Mouse (Mus musculus) activated CD4-positive, CD25-positive, alpha-beta regulatory T cell, adult 4 months (primary cell): ENCODE data around the gene Clstn1. TPM values are rescaled to one million over a fixed set of nuclear protein-coding genes. Genes with fewer than 3 reads are reported as not detected.

ENCODE experiments used
- ATAC-seq: one replicate; pipeline ENCODE4 v1.8.0; 2017
- polyA plus RNA-seq, 2 experiments: library from polyadenylated mRNA; unstranded; fragments of 100-300 nt; shearing (Covaris generic); gene quantifications; one replicate each; pipeline ENCODE4 v1.2.1; 2017

Clstn1 gene
- polyA plus RNA-seq, 2 experiments from 2014 or later, result 4.8 to 4.9 TPM

DNA sequence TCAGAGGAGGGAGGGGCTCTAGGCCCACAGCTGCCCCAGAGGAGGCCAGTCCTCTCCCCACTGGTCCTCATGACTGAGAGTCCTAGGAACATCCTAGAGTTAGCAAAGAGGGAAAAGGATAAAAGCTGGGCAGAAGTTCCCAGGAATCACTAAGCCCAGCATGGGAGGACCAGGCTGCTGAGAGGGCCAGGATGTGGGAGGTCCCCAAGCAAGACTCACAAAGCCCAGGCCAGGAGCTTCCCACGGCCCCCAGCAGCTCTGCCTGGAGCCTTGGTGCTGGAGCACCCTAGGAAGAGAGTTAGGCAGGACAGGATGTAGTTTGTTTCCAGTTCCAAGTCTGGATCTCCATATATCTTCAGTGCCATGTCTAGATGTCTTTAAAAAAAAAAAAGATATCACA lies 91.7 kb downstream of the Clstn1 start:
- ATAC-seq, result no peak

DNA sequence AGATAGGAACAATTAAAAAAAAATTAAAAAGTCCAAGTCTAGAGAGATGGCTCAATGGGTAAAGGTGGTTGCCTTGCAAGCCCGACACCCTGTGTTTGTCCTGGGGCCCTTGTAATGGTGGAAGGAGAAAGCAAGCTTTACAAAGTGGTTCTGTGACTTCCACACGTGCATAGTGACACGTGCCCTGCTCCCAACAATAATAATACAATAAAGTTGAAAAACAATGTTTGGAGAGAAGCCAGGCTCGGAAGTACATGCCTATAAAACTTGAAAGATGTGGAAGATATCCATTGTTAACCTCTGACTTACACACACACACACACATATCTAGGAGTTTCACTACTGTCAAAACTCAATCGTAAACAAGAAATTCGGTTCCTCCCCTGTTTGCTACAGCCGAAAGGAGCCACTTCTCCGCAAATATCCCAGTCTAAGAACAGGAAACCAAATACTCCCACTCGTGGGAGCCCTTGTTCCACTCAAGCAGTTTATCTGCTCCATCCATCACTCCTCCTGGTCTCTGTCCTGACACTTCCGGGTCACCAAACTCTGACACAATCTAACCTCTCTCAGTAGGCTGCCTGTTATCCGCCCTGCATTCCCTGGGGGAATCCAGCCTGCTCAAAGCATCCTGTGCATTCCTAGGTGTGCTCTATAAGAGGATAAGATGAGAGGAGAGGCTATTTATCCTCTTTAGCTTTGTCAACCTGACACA lies 92.9 kb downstream of the Clstn1 start:
- ATAC-seq, result no peak

DNA sequence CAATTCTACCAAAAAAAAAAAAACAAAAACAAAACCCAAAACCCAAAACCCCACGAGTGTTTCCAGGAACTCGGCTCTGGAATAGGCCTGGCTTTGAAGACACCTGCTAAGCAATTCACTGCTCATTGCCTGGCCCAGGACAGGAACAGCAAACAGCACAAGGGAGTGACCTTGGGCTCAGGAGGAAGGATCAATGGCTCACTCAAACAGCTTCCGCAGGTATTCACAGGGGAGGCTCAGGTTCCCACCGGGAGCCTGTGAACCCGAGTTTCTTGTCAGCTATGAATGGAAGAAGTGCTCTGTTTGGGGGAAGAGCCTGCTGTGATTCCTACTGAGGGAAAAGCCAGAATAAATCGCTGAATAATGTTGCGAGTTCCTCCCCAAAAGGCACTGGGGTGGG lies 97.6 kb downstream of the Clstn1 start:
- ATAC-seq, result peak; percentile 20

DNA sequence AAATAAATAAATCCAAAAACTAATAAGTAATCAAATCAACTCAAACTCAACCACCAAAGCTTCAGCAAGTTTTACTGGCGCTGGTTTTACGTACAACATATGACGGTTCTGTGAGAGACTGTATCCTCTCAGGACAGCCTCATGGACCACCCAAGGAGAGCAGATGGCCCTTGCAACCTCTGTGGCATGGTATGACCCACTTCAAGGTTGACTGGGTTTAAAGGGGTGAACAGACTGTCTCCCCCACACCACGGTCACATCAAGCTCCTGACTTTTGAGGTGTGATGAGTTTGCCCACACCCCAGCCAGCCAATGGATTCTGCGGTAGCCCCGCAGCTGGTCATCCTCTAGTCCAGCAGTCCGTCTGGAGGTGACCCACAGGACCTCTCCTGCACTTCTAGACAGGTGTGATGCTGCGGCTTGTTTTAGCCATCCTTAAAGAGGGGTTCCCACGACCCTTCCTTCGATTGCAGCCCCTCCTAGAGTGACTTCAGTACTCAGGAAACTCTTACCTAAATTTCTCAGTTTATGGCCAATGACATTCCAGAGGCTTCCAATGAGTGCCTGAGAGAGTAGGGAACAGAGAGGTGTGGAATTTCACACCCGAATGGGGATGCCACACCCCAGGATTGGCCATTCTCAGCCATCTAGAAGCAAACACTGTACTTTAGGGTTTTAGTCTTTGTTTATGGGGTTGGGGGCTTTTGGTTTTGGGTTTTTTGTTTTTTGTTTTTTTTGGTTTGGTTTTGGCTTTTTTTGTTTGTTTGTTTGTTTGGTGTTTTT lies 98.8 kb downstream of the Clstn1 start:
- ATAC-seq, result no peak

DNA sequence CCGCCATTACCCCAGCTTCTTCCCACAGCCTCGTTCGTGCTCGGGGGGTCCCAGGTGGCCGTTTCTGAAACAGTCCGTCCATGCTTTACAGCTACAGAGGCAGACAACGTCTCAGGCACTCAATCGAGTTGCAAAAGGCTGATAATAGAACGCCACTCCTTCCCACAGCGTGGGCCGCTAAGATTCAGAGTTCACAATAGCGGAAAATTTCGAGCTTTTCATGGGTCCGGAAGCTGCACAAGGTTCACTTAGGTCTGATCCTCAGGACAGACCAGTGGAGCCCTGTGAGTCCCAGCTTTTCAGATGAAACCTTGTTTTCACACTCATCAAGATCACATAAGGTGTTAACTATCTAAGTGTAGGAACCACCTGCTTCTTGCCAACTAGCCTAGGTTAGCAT lies 102.6 kb downstream of the Clstn1 start:
- ATAC-seq, result no peak

DNA sequence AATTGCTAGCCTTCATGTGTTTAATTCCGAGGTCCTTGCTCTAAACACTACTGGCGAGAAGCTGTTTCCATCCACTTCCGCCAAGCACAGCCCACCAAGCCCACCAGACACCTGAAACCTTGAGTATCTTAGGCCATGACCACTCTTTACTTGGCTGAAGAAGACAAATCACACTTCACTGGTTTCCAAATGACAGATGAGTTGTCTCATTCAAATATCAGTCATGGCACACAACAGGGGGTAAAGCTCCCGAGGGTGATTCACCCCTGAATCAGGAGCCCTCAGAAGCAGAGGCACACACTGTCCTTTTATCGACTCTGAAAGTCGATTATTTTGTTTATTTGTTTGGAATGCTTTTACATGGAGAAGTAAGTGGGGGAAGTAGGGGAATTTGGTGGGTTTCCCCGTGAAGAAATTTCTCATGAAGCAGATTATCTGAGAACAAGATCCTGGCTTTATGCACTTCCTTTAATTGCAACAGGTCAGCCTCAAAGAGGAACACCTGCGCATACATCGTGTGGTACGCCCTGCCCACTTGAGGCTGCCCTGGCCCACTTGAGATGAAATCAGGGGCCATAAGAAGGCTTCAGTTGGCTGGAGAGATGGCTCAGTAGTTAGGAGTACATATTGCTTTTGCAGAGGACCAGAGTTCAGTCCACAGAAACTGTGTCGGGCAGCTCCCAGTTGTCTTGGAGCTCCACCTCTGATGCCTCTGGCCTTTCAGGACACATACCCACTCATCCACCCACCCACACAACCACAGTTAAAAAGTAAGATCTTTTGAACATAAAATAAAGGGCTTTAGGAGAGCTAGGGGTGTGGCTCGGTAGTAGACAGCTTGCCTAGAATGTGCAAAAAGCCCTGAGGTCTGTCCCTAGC lies 103.8 kb downstream of the Clstn1 start:
- peak; percentile 24 for ATAC-seq

DNA sequence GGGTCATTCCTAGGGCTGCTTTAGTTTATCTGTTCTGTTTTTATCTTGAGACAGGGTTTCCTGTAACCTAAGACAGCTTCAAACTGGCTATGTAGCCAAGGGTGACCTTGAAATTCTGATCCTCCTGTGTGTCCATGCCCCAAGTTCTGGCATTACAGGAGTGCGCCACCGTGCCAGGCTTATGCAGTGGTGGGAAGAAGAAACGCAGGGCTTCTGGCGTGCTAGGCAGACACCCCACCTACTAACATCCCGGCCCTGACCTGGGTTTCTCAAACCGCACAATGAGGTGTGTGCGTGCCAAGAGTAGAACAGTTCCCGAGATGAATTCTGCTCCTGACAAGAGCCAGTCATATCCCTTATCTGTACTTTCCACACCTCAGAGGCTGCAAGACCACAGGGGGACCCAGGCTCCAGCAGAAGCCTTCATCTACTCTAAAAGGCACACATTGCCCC lies 104.6 kb downstream of the Clstn1 start:
- ATAC-seq, result peak; percentile 11

DNA sequence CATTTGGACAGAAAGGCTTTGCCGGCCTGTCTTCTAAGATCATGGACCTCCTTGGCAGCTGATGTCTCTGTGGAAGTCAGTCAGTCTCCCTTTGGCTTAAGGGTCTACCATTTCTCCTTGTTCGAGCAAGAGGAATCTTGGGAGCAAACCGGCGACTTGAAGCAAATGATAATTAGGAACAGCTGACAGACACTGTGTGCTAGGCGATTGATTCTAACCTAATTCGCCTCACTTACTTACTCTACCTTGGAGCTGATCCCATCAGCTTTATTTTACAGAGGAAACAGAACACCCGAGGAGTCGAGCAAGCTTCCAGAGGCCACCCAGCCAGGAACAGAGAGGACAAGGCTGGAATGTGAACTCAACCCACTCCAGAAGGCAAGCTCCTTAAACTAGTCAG lies 105.1 kb downstream of the Clstn1 start:
- no peak for ATAC-seq

DNA sequence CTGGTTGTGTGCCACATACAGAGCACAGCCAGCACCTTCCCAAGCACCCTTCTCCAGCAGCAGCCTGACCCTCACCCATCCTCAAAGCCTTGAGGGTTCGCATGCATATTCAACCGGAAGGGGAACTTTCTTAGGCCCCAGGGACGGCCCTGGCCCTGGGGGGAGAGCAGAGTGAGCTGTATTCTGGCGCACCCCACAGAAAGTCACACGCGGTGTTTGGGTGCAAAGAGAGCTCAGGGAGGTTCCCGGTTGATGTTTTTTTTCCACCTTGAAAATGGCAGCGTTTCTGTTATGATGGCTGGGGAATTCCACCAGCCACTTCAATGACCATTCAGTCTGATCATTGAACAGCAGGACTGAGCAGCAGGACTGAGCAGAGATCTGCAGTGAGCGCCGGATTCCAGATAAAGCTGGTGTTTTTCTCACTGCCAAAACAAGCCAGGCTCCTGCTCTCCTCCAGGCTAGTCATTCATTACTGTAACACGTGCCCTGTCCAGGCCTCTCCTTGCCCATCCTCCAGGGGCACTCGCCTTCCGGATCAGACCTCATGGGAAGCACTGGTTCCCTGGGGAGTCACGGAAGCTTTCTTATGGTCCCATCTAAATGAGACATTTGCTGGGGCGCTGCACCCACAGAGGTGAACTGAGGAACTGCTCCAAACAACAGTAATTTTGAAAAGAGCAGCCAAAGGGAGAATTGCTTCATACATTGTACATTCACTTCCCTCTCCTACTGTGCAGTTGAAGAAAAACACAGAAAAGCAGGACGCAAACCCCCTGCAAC lies 110.1 kb downstream of the Clstn1 start:
- ATAC-seq, result peak; percentile 34

DNA sequence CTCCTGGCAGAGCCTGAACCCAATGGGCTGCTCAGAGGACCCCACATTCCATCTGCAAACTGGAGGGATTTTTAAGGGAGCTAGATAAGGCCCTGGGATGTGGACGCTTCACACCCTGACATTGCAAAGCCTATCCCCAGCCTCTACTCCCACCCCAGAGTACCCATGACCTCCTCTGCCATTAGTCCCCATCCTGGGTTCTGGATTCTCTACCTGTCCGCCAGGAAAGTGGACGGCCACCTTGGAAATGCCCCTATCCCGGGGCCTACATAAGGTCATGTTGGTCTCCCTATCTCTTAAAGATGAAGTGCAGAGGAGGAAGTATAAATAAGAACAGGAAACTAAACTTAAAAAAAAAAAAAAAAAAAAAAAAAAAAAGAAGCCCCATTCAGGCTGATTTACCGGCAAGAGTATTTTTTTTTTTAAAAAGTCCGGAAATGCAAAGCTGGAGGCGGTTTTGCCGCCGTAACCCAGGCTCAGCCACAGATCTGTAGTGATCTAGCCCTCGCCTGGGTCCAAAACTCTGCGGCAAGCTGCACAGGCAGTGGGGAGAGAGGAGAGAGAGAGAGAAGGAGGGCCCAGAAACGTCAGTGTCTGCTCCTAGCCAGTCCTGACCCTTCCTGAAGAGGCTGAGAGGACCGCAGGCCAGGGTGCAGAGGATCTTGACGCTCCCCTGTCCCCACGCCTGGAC lies 111.4 kb downstream of the Clstn1 start:
- peak; percentile 39 for ATAC-seq

DNA sequence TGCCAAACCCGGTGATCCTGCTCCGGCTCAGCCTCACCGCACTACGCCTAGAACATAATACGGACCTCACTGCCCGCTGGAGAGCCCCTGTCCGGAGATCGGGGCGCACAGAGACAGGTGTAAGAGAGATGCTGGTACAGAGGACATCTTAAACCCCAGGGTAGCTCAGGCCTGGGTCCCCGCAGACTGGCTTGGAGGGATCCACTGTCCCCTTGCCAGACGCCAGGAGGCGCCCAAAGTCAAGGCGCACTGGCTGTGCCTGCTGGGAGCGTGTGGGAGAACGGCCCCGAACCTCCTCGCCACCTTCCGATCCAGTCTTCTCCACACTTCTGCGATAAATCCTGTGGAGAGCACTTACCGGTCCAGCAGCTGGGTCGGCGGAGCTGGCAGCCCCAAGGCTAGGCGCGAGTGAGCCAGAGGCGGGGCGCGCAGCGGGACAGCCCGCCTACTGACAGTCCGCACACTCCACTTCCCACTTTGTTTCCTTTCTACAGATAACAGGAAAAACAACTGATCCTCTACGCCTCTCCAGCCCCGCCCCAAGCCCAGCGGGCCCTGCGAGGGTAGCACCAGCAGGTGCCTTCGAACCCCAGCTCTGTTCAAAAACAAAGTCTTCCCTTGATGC lies 112.0 kb downstream of the Clstn1 start:
- peak; percentile 19 for ATAC-seq

Other genes with a start within 250 kb of the Clstn1 start
- 10 to 100 TPM; 15.4 to 21.1 TPM for gene Ube4b, start 159.7 kb upstream of the Clstn1 start, polyA plus RNA-seq
- gene Rbp7, start 131.5 kb upstream of the Clstn1 start, polyA plus RNA-seq, result not detected
- under 1 TPM in 1 of 2 experiments, not detected in 1; 0.74 TPM for gene Tmem274, start 109.1 kb upstream of the Clstn1 start, polyA plus RNA-seq
- gene Nmnat1, start 101.3 kb upstream of the Clstn1 start, polyA plus RNA-seq, result 1 to 10 TPM; 8.1 to 8.6 TPM
- 10 to 100 TPM; 26.0 to 30.0 TPM for gene Lzic, start 101.2 kb upstream of the Clstn1 start, polyA plus RNA-seq
- gene Ctnnbip1, start 68.2 kb upstream of the Clstn1 start, polyA plus RNA-seq, result 1 to 10 TPM in 1 of 2 experiments, under 1 TPM in 1; 0.28 to 1.4 TPM
- gene Pik3cd, start 116.1 kb downstream of the Clstn1 start, polyA plus RNA-seq, result 100 to 1,000 TPM in 1 of 2 experiments, 10 to 100 TPM in 1; 80.6 to 129 TPM
- 1 to 10 TPM; 3.0 to 6.8 TPM for gene Tmem201, start 151.6 kb downstream of the Clstn1 start, polyA plus RNA-seq
- gene Slc25a33, start 187.8 kb downstream of the Clstn1 start, polyA plus RNA-seq, result 1 to 10 TPM; 5.2 to 7.7 TPM